Mouse (Mus musculus): Measurements from ENCODE around the gene Mrps12.

The Mrps12 gene

GRCm38 (mm10) chr7:28741709-28742438 lies at the start of gene Mrps12, which contains the start of gene Sars2:
TSS of gene Mrps12 (minus strand) at chr7:28741820.
TSS of gene Sars2 (plus strand) at chr7:28741992.
- peak; percentile 95 to 96 for DNase-seq

GRCm38 (mm10) chr7:28790066-28790806 lies 48.6 kb upstream of the Mrps12 start:
- no peak for DNase-seq

- DNase-seq = no peak
These were observed 47.6 kb upstream of the Mrps12 start for GRCm38 (mm10) chr7:28789235-28789634.

- no peak for DNase-seq
These were observed 46.9 kb upstream of the Mrps12 start, which contains the start of gene Rinl for GRCm38 (mm10) chr7:28788307-28789195. TSS of gene Rinl (plus strand) at chr7:28788969.

GRCm38 (mm10) chr7:28787884-28788283 lies 46.3 kb upstream of the Mrps12 start:
- no peak for DNase-seq

GRCm38 (mm10) chr7:28785161-28785560 lies 43.5 kb upstream of the Mrps12 start:
- DNase-seq = no peak

GRCm38 (mm10) chr7:28781261-28781663 lies 39.6 kb upstream of the Mrps12 start:
- no peak for DNase-seq

- DNase-seq = no peak
These were observed 39.2 kb upstream of the Mrps12 start for GRCm38 (mm10) chr7:28780857-28781256.

GRCm38 (mm10) chr7:28780067-28780658 lies 38.5 kb upstream of the Mrps12 start:
- DNase-seq = peak; percentile 95 to 98

GRCm38 (mm10) chr7:28778825-28779224 lies 37.2 kb upstream of the Mrps12 start:
- no peak for DNase-seq

GRCm38 (mm10) chr7:28775129-28775528 lies 33.5 kb upstream of the Mrps12 start:
- peak; percentile 48 to 60 for DNase-seq

GRCm38 (mm10) chr7:28774164-28774563 lies 32.5 kb upstream of the Mrps12 start:
- peak; percentile 46 to 69 for DNase-seq

- no peak for DNase-seq
These were observed 31.5 kb upstream of the Mrps12 start for GRCm38 (mm10) chr7:28773163-28773562.

GRCm38 (mm10) chr7:28771867-28772266 lies 30.2 kb upstream of the Mrps12 start:
- peak; percentile 56 to 65 for DNase-seq

- no peak for DNase-seq
These were observed 28.7 kb upstream of the Mrps12 start for GRCm38 (mm10) chr7:28770309-28770708.

GRCm38 (mm10) chr7:28769414-28769958 lies 27.9 kb upstream of the Mrps12 start:
- no peak for DNase-seq

GRCm38 (mm10) chr7:28767462-28767965 lies 25.9 kb upstream of the Mrps12 start, which contains the start of gene Nfkbib:
TSS of gene Nfkbib (minus strand) at chr7:28767512.
- peak in 1 of 2 experiments; percentile 31 for DNase-seq

GRCm38 (mm10) chr7:28766910-28767309 lies 25.3 kb upstream of the Mrps12 start:
- DNase-seq = no peak

GRCm38 (mm10) chr7:28766173-28766879 lies 24.7 kb upstream of the Mrps12 start, which contains the start of gene Sirt2:
TSS of gene Sirt2 (plus strand) at chr7:28766735.
- peak; percentile 96 to 97 for DNase-seq

- DNase-seq = no peak
These were observed 23.6 kb upstream of the Mrps12 start for GRCm38 (mm10) chr7:28765211-28765610.

GRCm38 (mm10) chr7:28761907-28762306 lies 20.3 kb upstream of the Mrps12 start:
- DNase-seq = no peak

Data from cerebellum, postnatal 10 days (tissue).